Mouse (Mus musculus): ENCODE results near the gene Dcaf8. TPM values are rescaled to one million over a fixed set of nuclear protein-coding genes. Genes with fewer than 3 reads are reported as not detected.

Gene Dcaf8
- polyA plus RNA-seq, 1 experiment = 103 TPM

DNA sequence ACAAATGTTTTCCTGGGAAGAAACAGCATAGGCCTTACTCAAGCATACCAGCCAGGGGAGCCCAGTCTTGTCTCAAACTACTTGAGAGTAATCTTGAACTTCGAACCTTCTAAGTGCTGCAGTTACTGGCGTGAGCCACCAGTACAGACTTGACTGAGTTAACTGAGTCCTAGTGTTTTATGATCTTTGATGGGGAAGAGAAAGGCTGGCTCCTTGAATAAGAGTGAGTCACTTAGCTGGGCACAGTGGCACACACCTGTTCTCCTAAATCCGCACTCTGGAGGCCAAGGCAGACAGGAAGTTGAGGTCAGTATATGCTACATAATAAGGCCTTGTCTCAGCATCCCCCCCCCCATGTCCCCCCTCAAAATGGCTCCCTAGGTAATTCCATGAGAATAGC is 6.7 kb downstream of the Dcaf8 start:
- H3K27ac ChIP-seq (ENCODE audit: insufficient read depth, low read length) = no peak overlapping the region
- TF ChIP-seq POLR2A (IDR thresholded peaks at IDR 0.05; ENCODE audit: insufficient read depth, low read length) (no peak), CTCF (IDR thresholded peaks at IDR 0.05; ENCODE audit: low read depth, low read length) (no peak), EP300 (IDR thresholded peaks at IDR 0.05; ENCODE audit: insufficient read depth, low read depth, low read length) (no peak)
- H3K4me3 ChIP-seq (ENCODE audit: low read depth, low read length) = no peak overlapping the region
- H3K27me3 ChIP-seq (ENCODE audit: control insufficient read depth, insufficient read depth, low read length, poor library complexity, severe bottlenecking) = no peaks in the 10 kb centered on the region
- H3K4me1 ChIP-seq (ENCODE audit: control insufficient read depth, insufficient read depth, low read length) = no peaks in the 10 kb centered on the region
- H3K9ac ChIP-seq (ENCODE audit: low read depth, poor library complexity, severe bottlenecking) = no peak overlapping the region
- peaks cover 38% of the 10 kb centered on the region for H3K36me3 ChIP-seq (ENCODE audit: control insufficient read depth, insufficient read depth, low read length, poor library complexity, severe bottlenecking)
- no peaks in the 10 kb centered on the region for H3K9me3 ChIP-seq (replicated peaks; ENCODE audit: control insufficient read depth, insufficient read depth, low read length, poor library complexity, severe bottlenecking)

GRCm38 (mm10) chr1:172155518-172155917 is 7.6 kb downstream of the Dcaf8 start:
- Histone ChIP-seq H3K27ac (ENCODE audit: insufficient read depth, low read length) (no peak overlapping the region), H3K9me3 (replicated peaks; ENCODE audit: control insufficient read depth, insufficient read depth, low read length, poor library complexity, severe bottlenecking) (no peaks in the 10 kb centered on the region), H3K9ac (ENCODE audit: low read depth, poor library complexity, severe bottlenecking) (no peak overlapping the region), H3K27me3 (ENCODE audit: control insufficient read depth, insufficient read depth, low read length, poor library complexity, severe bottlenecking) (no peaks in the 10 kb centered on the region), H3K4me3 (ENCODE audit: low read depth, low read length) (no peak overlapping the region), H3K36me3 (ENCODE audit: control insufficient read depth, insufficient read depth, low read length, poor library complexity, severe bottlenecking) (peaks cover 36% of the 10 kb centered on the region), H3K4me1 (ENCODE audit: control insufficient read depth, insufficient read depth, low read length) (no peaks in the 10 kb centered on the region)
- TF ChIP-seq POLR2A (IDR thresholded peaks at IDR 0.05; ENCODE audit: insufficient read depth, low read length) (no peak), EP300 (IDR thresholded peaks at IDR 0.05; ENCODE audit: insufficient read depth, low read depth, low read length) (no peak), CTCF (IDR thresholded peaks at IDR 0.05; ENCODE audit: low read depth, low read length) (no peak)

- H3K36me3 ChIP-seq (ENCODE audit: control insufficient read depth, insufficient read depth, low read length, poor library complexity, severe bottlenecking) = peaks cover 12% of the 10 kb centered on the region; the same call in 1 of the 2 replicates
- H3K9me3 ChIP-seq (replicated peaks; ENCODE audit: control insufficient read depth, insufficient read depth, low read length, poor library complexity, severe bottlenecking) = no peaks in the 10 kb centered on the region
- H3K9ac ChIP-seq (ENCODE audit: low read depth, poor library complexity, severe bottlenecking) = no peak overlapping the region
- H3K27ac ChIP-seq (ENCODE audit: insufficient read depth, low read length) = no peak overlapping the region
- no peaks in the 10 kb centered on the region for H3K27me3 ChIP-seq (ENCODE audit: control insufficient read depth, insufficient read depth, low read length, poor library complexity, severe bottlenecking)
- no peaks in the 10 kb centered on the region for H3K4me1 ChIP-seq (ENCODE audit: control insufficient read depth, insufficient read depth, low read length)
- H3K4me3 ChIP-seq (ENCODE audit: low read depth, low read length) = no peak overlapping the region
- no peak for TF ChIP-seq EP300 (IDR thresholded peaks at IDR 0.05; ENCODE audit: insufficient read depth, low read depth, low read length)
- TF ChIP-seq CTCF (IDR thresholded peaks at IDR 0.05; ENCODE audit: low read depth, low read length) = no peak
- no peak for TF ChIP-seq POLR2A (IDR thresholded peaks at IDR 0.05; ENCODE audit: insufficient read depth, low read length)
These were observed 12.1 kb downstream of the Dcaf8 start for GRCm38 (mm10) chr1:172159970-172160369.

DNA sequence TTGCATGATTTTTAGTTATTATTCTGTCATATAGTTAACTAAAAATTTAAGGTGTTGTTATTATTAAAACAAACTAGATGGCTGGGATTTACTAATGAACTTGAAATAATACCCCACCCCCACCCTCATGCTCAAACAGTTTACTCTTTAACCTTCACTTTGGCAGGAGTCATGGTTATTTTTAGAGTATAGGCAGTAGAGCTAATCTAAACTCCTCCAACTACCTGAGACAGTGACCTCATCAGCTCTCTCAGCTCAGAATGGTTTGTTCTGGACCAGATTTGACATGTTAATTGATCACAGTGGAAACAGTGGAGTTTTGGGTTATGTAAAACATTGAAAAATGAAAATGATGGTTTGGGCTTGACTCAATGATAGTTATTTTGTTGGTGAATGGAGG is 12.6 kb downstream of the Dcaf8 start:
- Histone ChIP-seq H3K27ac (ENCODE audit: insufficient read depth, low read length) (no peak overlapping the region), H3K9me3 (replicated peaks; ENCODE audit: control insufficient read depth, insufficient read depth, low read length, poor library complexity, severe bottlenecking) (no peaks in the 10 kb centered on the region), H3K4me3 (ENCODE audit: low read depth, low read length) (no peak overlapping the region), H3K9ac (ENCODE audit: low read depth, poor library complexity, severe bottlenecking) (no peak overlapping the region), H3K27me3 (ENCODE audit: control insufficient read depth, insufficient read depth, low read length, poor library complexity, severe bottlenecking) (no peaks in the 10 kb centered on the region), H3K4me1 (ENCODE audit: control insufficient read depth, insufficient read depth, low read length) (no peaks in the 10 kb centered on the region), H3K36me3 (ENCODE audit: control insufficient read depth, insufficient read depth, low read length, poor library complexity, severe bottlenecking) (peaks cover 12% of the 10 kb centered on the region)
- no peak for TF ChIP-seq POLR2A (IDR thresholded peaks at IDR 0.05; ENCODE audit: insufficient read depth, low read length)
- no peak for TF ChIP-seq CTCF (IDR thresholded peaks at IDR 0.05; ENCODE audit: low read depth, low read length)
- no peak for TF ChIP-seq EP300 (IDR thresholded peaks at IDR 0.05; ENCODE audit: insufficient read depth, low read depth, low read length)

- Histone ChIP-seq H3K27me3 (ENCODE audit: control insufficient read depth, insufficient read depth, low read length, poor library complexity, severe bottlenecking) (no peaks in the 10 kb centered on the region), H3K4me1 (ENCODE audit: control insufficient read depth, insufficient read depth, low read length) (no peaks in the 10 kb centered on the region), H3K4me3 (ENCODE audit: low read depth, low read length) (no peak overlapping the region), H3K9ac (ENCODE audit: low read depth, poor library complexity, severe bottlenecking) (no peak overlapping the region), H3K9me3 (replicated peaks; ENCODE audit: control insufficient read depth, insufficient read depth, low read length, poor library complexity, severe bottlenecking) (no peaks in the 10 kb centered on the region), H3K36me3 (ENCODE audit: control insufficient read depth, insufficient read depth, low read length, poor library complexity, severe bottlenecking) (peaks cover 13% of the 10 kb centered on the region), H3K27ac (ENCODE audit: insufficient read depth, low read length) (no peak overlapping the region)
- TF ChIP-seq EP300 (IDR thresholded peaks at IDR 0.05; ENCODE audit: insufficient read depth, low read depth, low read length) (no peak), POLR2A (IDR thresholded peaks at IDR 0.05; ENCODE audit: insufficient read depth, low read length) (no peak), CTCF (IDR thresholded peaks at IDR 0.05; ENCODE audit: low read depth, low read length) (no peak)
These were observed 14.1 kb downstream of the Dcaf8 start for GRCm38 (mm10) chr1:172162009-172162408.

- no peaks in the 10 kb centered on the region for H3K9me3 ChIP-seq (replicated peaks; ENCODE audit: control insufficient read depth, insufficient read depth, low read length, poor library complexity, severe bottlenecking)
- TF ChIP-seq EP300 (IDR thresholded peaks at IDR 0.05; ENCODE audit: insufficient read depth, low read depth, low read length) (no peak), CTCF (IDR thresholded peaks at IDR 0.05; ENCODE audit: low read depth, low read length) (no peak), POLR2A (IDR thresholded peaks at IDR 0.05; ENCODE audit: insufficient read depth, low read length) (no peak)
- no peaks in the 10 kb centered on the region for H3K27me3 ChIP-seq (ENCODE audit: control insufficient read depth, insufficient read depth, low read length, poor library complexity, severe bottlenecking)
- H3K4me1 ChIP-seq (ENCODE audit: control insufficient read depth, insufficient read depth, low read length) = no peaks in the 10 kb centered on the region
- no peak overlapping the region for H3K27ac ChIP-seq (ENCODE audit: insufficient read depth, low read length)
- H3K9ac ChIP-seq (ENCODE audit: low read depth, poor library complexity, severe bottlenecking) = no peak overlapping the region
- peaks cover 18% of the 10 kb centered on the region for H3K36me3 ChIP-seq (ENCODE audit: control insufficient read depth, insufficient read depth, low read length, poor library complexity, severe bottlenecking)
- no peak overlapping the region for H3K4me3 ChIP-seq (ENCODE audit: low read depth, low read length)
These were observed 15.1 kb downstream of the Dcaf8 start for GRCm38 (mm10) chr1:172162959-172163358.
